In genomic region chr6:52682607-52683006, GRCm38 (mm10) we compare ENCODE assay signal across 20 mouse cellular contexts. TPM values are rescaled to one million over a fixed set of nuclear protein-coding genes. Genes with fewer than 3 reads are reported as not detected.
DNase-seq lines count a peak whose midpoint lies in the region; ATAC-seq and TF ChIP-seq lines count a peak whose summit lies in the region.
"Had no signal": no experiment of that assay in that cellular context is flagged by ENCODE, and none has a peak within 500 bp of the region (broad histone marks: within the 10 kb centered on the region; RNA-seq: fewer than 3 reads in every experiment).

No protein-coding gene starts in this region.

- peak; percentile 31 for ATAC-seq in intestine, embryonic 16.5 days
- ATAC-seq in midbrain, embryonic 11.5 days (ENCODE audit: low FRiP score), result no peak
- ATAC-seq: forebrain, embryonic 13.5 days; forebrain, postnatal 0 days had no signal

- no peaks in the 10 kb centered on the region for H3K36me3 ChIP-seq in kidney, adult 2 months (ENCODE audit: control insufficient read depth, insufficient read depth, low read length)
- no peaks in the 10 kb centered on the region for H3K36me3 ChIP-seq in CH12.LX (replicated peaks in 1 of 2; ENCODE audit: control insufficient read depth in 1 of 2, insufficient read depth in 1 of 2, low read length in 1 of 2)
- H3K36me3 ChIP-seq in intestine, embryonic 16.5 days (ENCODE audit: control insufficient read depth, insufficient read depth, low read length), result no peaks in the 10 kb centered on the region
- no peaks in the 10 kb centered on the region for H3K36me3 ChIP-seq in small intestine, adult 2 months (ENCODE audit: control insufficient read depth, insufficient read depth, low read length)
- H3K36me3 ChIP-seq in midbrain, embryonic 11.5 days (ENCODE audit: control insufficient read depth, insufficient read depth, low read length), result no peaks in the 10 kb centered on the region
- H3K36me3 ChIP-seq: embryonic facial prominence, embryonic 13.5 days; heart, embryonic 12.5 days; hindbrain, embryonic 10.5 days had no signal

- no peak for DNase-seq in kidney, adult 2 months
- DNase-seq in kidney, adult 9 months, result no peak
- DNase-seq in CH12.LX (ENCODE audit: extremely low read depth), result peak; percentile 6
- no peak for DNase-seq in urinary bladder, postnatal 10 days (ENCODE audit: low spot score)
- no peak for DNase-seq in frontal cortex, postnatal 25 days (ENCODE audit: low spot score in 2 of 2)
- no peak for DNase-seq in midbrain, embryonic 11.5 days (ENCODE audit: low spot score, missing footprints)
- DNase-seq: adrenal gland, adult 8-10 months; cerebellum, adult 11-12 months; cerebellum, adult 9-10 months; cerebellum, postnatal 25 days; forebrain, postnatal 0 days; gastrocnemius, postnatal 36 days; heart, adult 18-20 months had no signal

- H3K4me2 ChIP-seq in CH12.LX (ENCODE audit: insufficient read depth, low read depth, poor library complexity, severe bottlenecking), result no peak overlapping the region
- H3K4me2 ChIP-seq in intestine, embryonic 16.5 days (ENCODE audit: low read depth, low read length), result no peak overlapping the region
- no peak overlapping the region for H3K4me2 ChIP-seq in midbrain, embryonic 11.5 days
- H3K4me2 ChIP-seq: embryonic facial prominence, embryonic 13.5 days; forebrain, embryonic 13.5 days; heart, embryonic 12.5 days; hindbrain, embryonic 14.5 days had no signal

- dilution Hi-C loops in CH12.LX (cut with MboI; ENCODE audit: extremely low pct_ligation_motif_present, extremely low pct_unique_long_range_greater_than_20kb, low sequenced_read_pairs), result no loop called here

- peaks cover 29% of the 10 kb centered on the region for H3K4me1 ChIP-seq in kidney, adult 2 months (ENCODE audit: control insufficient read depth, insufficient read depth, low read length)
- peaks cover 8 to 12% of the 10 kb centered on the region in 2 experiments for H3K4me1 ChIP-seq in CH12.LX (ENCODE audit: control insufficient read depth in 1 of 2, insufficient read depth in 2 of 2)
- H3K4me1 ChIP-seq in intestine, embryonic 16.5 days (ENCODE audit: control insufficient read depth, insufficient read depth, low read length), result peaks cover 14% of the 10 kb centered on the region; the same call in 1 of the 2 replicates
- H3K4me1 ChIP-seq in small intestine, adult 2 months (ENCODE audit: control insufficient read depth, insufficient read depth, insufficient read length, low read length), result peaks cover 31% of the 10 kb centered on the region; the same call in 1 of the 2 replicates
- peaks cover 2% of the 10 kb centered on the region; the same call in 1 of the 2 replicates for H3K4me1 ChIP-seq in midbrain, embryonic 11.5 days (ENCODE audit: control insufficient read depth, insufficient read depth, low read length)
- H3K4me1 ChIP-seq: embryonic facial prominence, embryonic 13.5 days; heart, embryonic 12.5 days had no signal

- in situ Hi-C loops in CH12.LX (cut with MboI; ENCODE audit: low pct_ligation_motif_present, low pct_unique_long_range_greater_than_20kb, low sequenced_read_pairs), result no loop called here

- no peak for TF ChIP-seq POLR2A in kidney, adult 2 months (IDR thresholded peaks at IDR 0.05; ENCODE audit: low read depth, low read length)
- no peak for TF ChIP-seq POLR2A in CH12.LX (IDR thresholded peaks at IDR 0.05; ENCODE audit: low read depth, low read length)
- TF ChIP-seq POLR2A in small intestine, adult 2 months (IDR thresholded peaks at IDR 0.05; ENCODE audit: low read depth, low read length), result no peak

- H3K9ac ChIP-seq in CH12.LX (ENCODE audit: insufficient read depth, low read depth), result no peak overlapping the region
- no peak overlapping the region for H3K9ac ChIP-seq in intestine, embryonic 16.5 days (ENCODE audit: low read depth, low read length)
- no peak overlapping the region for H3K9ac ChIP-seq in midbrain, embryonic 11.5 days (ENCODE audit: low read length)
- H3K9ac ChIP-seq: embryonic facial prominence, embryonic 13.5 days; forebrain, embryonic 13.5 days; forebrain, postnatal 0 days; heart, embryonic 12.5 days; hindbrain, embryonic 14.5 days had no signal

- no peaks in the 10 kb centered on the region for H3K27me3 ChIP-seq in kidney, adult 2 months (replicated peaks; ENCODE audit: control insufficient read depth, insufficient read depth, low read length)
- H3K27me3 ChIP-seq in CH12.LX (replicated peaks), result no peaks in the 10 kb centered on the region
- no peaks in the 10 kb centered on the region for H3K27me3 ChIP-seq in intestine, embryonic 16.5 days (replicated peaks; ENCODE audit: control insufficient read depth, insufficient read depth, low read length)
- H3K27me3 ChIP-seq in small intestine, adult 2 months (ENCODE audit: control insufficient read depth, insufficient read depth, low read length), result no peaks in the 10 kb centered on the region
- no peaks in the 10 kb centered on the region for H3K27me3 ChIP-seq in midbrain, embryonic 11.5 days (ENCODE audit: control insufficient read depth, insufficient read depth, low read length)
- H3K27me3 ChIP-seq: embryonic facial prominence, embryonic 13.5 days; heart, embryonic 12.5 days had no signal

- peak overlapping the region; percentile 85; the same call in 1 of the 2 replicates for H3K27ac ChIP-seq in kidney, adult 2 months (ENCODE audit: insufficient read depth, low read depth, low read length)
- no peak overlapping the region for H3K27ac ChIP-seq in CH12.LX (ENCODE audit: insufficient read depth, low read depth)
- peak overlapping the region; percentile 74 for H3K27ac ChIP-seq in intestine, embryonic 16.5 days (ENCODE audit: low read length)
- H3K27ac ChIP-seq in small intestine, adult 2 months (ENCODE audit: insufficient read depth, low read depth, low read length), result peak overlapping the region; percentile 89
- H3K27ac ChIP-seq in midbrain, embryonic 11.5 days (ENCODE audit: low read depth, low read length), result no peak overlapping the region
- H3K27ac ChIP-seq: embryonic facial prominence, embryonic 13.5 days; forebrain, embryonic 13.5 days; hindbrain, embryonic 10.5 days; hindbrain, embryonic 14.5 days had no signal

- H3K79me2 ChIP-seq in CH12.LX (replicated peaks; ENCODE audit: control insufficient read depth, extremely low read depth, insufficient read depth, poor library complexity, severe bottlenecking), result no peaks in the 10 kb centered on the region

- 87% methylated on average over 3 of the region's 3 CpGs for WGBS in kidney, adult 2 months
- WGBS in intestine, embryonic 16.5 days, result 69% methylated on average over 3 of the region's 3 CpGs
- WGBS in small intestine, adult 2 months, result 30% methylated on average over 3 of the region's 3 CpGs
- WGBS in midbrain, embryonic 11.5 days, result 90% methylated on average over 3 of the region's 3 CpGs

- H3K4me3 ChIP-seq in kidney, adult 2 months (ENCODE audit: insufficient read depth, low read depth, low read length), result no peak overlapping the region
- H3K4me3 ChIP-seq in CH12.LX (replicated peaks in 1 of 3; ENCODE audit: low read depth in 2 of 3, low read length in 2 of 3, poor library complexity in 1 of 3), result no peak overlapping the region
- no peak overlapping the region for H3K4me3 ChIP-seq in intestine, embryonic 16.5 days (ENCODE audit: low read length)
- H3K4me3 ChIP-seq in small intestine, adult 2 months (ENCODE audit: low read depth, low read length), result no peak overlapping the region
- H3K4me3 ChIP-seq in midbrain, embryonic 11.5 days (ENCODE audit: low read depth, low read length), result no peak overlapping the region
- H3K4me3 ChIP-seq: embryonic facial prominence, embryonic 13.5 days; forebrain, embryonic 13.5 days; heart, embryonic 12.5 days; hindbrain, embryonic 10.5 days had no signal

- TF ChIP-seq RAD21 in CH12.LX (IDR thresholded peaks at IDR 0.05; ENCODE audit: low read depth, low read length), result no peak

- no peaks in the 10 kb centered on the region for H3K9me3 ChIP-seq in CH12.LX (replicated peaks; ENCODE audit: low read length)
- no peaks in the 10 kb centered on the region for H3K9me3 ChIP-seq in intestine, embryonic 16.5 days (ENCODE audit: control insufficient read depth, low read length)
- no peaks in the 10 kb centered on the region for H3K9me3 ChIP-seq in midbrain, embryonic 11.5 days (ENCODE audit: control insufficient read depth, low read length)
- H3K9me3 ChIP-seq: embryonic facial prominence, embryonic 13.5 days; forebrain, embryonic 13.5 days; heart, embryonic 12.5 days; hindbrain, embryonic 10.5 days had no signal

- TF ChIP-seq EP300 in CH12.LX (IDR thresholded peaks at IDR 0.05; ENCODE audit: low read length), result peak; percentile 32

- no peak for TF ChIP-seq CTCF in kidney, adult 2 months (conservative IDR thresholded peaks at IDR 0.05; ENCODE audit: insufficient read depth, insufficient read length, low read depth, low read length)
- no peak for TF ChIP-seq CTCF in CH12.LX (conservative IDR thresholded peaks at IDR 0.05 in 1 of 2, IDR thresholded peaks at IDR 0.05 in 1 of 2; ENCODE audit: low read depth in 2 of 2, low read length in 2 of 2)
- no peak for TF ChIP-seq CTCF in small intestine, adult 2 months (IDR thresholded peaks at IDR 0.05; ENCODE audit: extremely low read depth, insufficient read length, insufficient replicate concordance, low read depth, low read length)

TF ChIP-seq in CH12.LX, 34 proteins besides CTCF, POLR2A, EP300 and RAD21 (continues in another document):
- TF ChIP-seq IRF4 (IDR thresholded peaks at IDR 0.05; ENCODE audit: low read depth, low read length) (0 out of 2 replicates have a peak, but pooled peaks have one; percentile 19), MEF2A (IDR thresholded peaks at IDR 0.05; ENCODE audit: borderline replicate concordance, low read depth, low read length) (peak; percentile 77; the same call in 1 of the 2 replicates), USF2 (conservative IDR thresholded peaks at IDR 0.05; ENCODE audit: low read depth, low read length) (no peak), BHLHE40 (IDR thresholded peaks at IDR 0.05; ENCODE audit: low read depth, low read length) (no peak), MAZ (IDR thresholded peaks at IDR 0.05; ENCODE audit: low read depth, low read length) (no peak)

RNA-seq across cellular contexts. Expression of gene Tax1bp1, which starts 30.9 kb away (rescaled TPM):
- polyA plus RNA-seq in kidney, adult 2 months (2012; rRNA removed), result 50.1 and 63.1 TPM in 2 replicates
- total RNA-seq in CH12.LX (2012; rRNA removed), result 42.2 and 42.9 TPM in 2 replicates
- total RNA-seq in CH12.LX (2014; rRNA removed), result 61.6 and 68.3 TPM in 2 replicates
- 61.7 and 62.6 TPM in 2 replicates for polyA plus RNA-seq in CH12.LX (2012; ENCODE audit: insufficient read length, low read depth)
- polyA plus RNA-seq in intestine, embryonic 16.5 days (2015; fragmentation: Nextera tagmentation; extraction: Ambion mirVana), result 162 and 168 TPM in 2 replicates
- polyA plus RNA-seq in small intestine, adult 2 months (2012; rRNA removed), result 9.2 and 17.0 TPM in 2 replicates
- polyA plus RNA-seq in midbrain, embryonic 11.5 days (2014; fragmentation: Nextera tagmentation; extraction: Ambion mirVana), result 144 and 155 TPM in 2 replicates

RNA-seq across cellular contexts. Expression of gene Hibadh, which starts 42.4 kb away (rescaled TPM):
- 254 and 334 TPM in 2 replicates for polyA plus RNA-seq in kidney, adult 2 months (2012; rRNA removed)
- total RNA-seq in CH12.LX (2012; rRNA removed) (32.7 and 38.6 TPM in 2 replicates), CH12.LX (2014; rRNA removed) (60.4 and 62.7 TPM in 2 replicates)
- 43.4 and 44.4 TPM in 2 replicates for polyA plus RNA-seq in CH12.LX (2012; ENCODE audit: insufficient read length, low read depth)
- 148 and 151 TPM in 2 replicates for polyA plus RNA-seq in intestine, embryonic 16.5 days (2015; fragmentation: Nextera tagmentation; extraction: Ambion mirVana)
- 6.3 and 9.9 TPM in 2 replicates for polyA plus RNA-seq in small intestine, adult 2 months (2012; rRNA removed)
- polyA plus RNA-seq in midbrain, embryonic 11.5 days (2014; fragmentation: Nextera tagmentation; extraction: Ambion mirVana), result 49.3 and 55.4 TPM in 2 replicates

Comparison
In these comparisons a context has a peak if more than half of its experiments do, and no peak if none do; other contexts are left out.
1. H3K27ac ChIP-seq: peak in kidney, adult 2 months (single experiment), intestine, embryonic 16.5 days (single experiment) and small intestine, adult 2 months (single experiment); none in CH12.LX (single experiment) and midbrain, embryonic 11.5 days (single experiment).